Mouse (Mus musculus) hindbrain, postnatal 0 days (tissue): Measurements from ENCODE around the gene Fat3. TPM values are rescaled to one million over a fixed set of nuclear protein-coding genes. Genes with fewer than 3 reads are reported as not detected.

ENCODE experiments used
- ATAC-seq: fragments of 200-750 bp; cut with Nextera tagmentation; 2 replicates; pipeline ENCODE4 v1.8.0; 2017; ENCODE audit warnings: mild to moderate bottlenecking, moderate TSS enrichment, moderate library complexity
- DNase-seq: peaks from one replicate; pipeline ENCODE4 v3.0.0-alpha.2; 2015; ENCODE audit warnings: low spot score
- H3K27ac ChIP-seq: fragments of 300-500 bp; sonication (generic); 2 replicates; pipeline ENCODE4 v1.5.1; 2014; ENCODE audit warnings: mild to moderate bottlenecking
- H3K27me3 ChIP-seq: fragments of 300-500 bp; sonication (generic); 2 replicates; pipeline ENCODE4 v1.6.1; 2014; ENCODE audit warnings: low read length, mixed read lengths; ENCODE audit not compliant: insufficient read depth
- H3K36me3 ChIP-seq: fragments of 300-500 bp; sonication (generic); 2 replicates; pipeline ENCODE4 v1.6.1; 2014; ENCODE audit warnings: low read length, mixed read lengths; ENCODE audit not compliant: insufficient read depth
- H3K4me1 ChIP-seq: fragments of 300-500 bp; sonication (generic); 2 replicates; pipeline ENCODE4 v1.6.1; 2014; ENCODE audit warnings: antibody characterized with exemption, low read length, mixed read lengths; ENCODE audit not compliant: insufficient read depth
- H3K4me2 ChIP-seq: fragments of 300-500 bp; sonication (generic); 2 replicates; pipeline ENCODE4 v1.6.1; 2014; ENCODE audit warnings: low read depth, mild to moderate bottlenecking, low read length, moderate library complexity, mixed read lengths
- H3K4me3 ChIP-seq: fragments of 300-500 bp; sonication (generic); 2 replicates; pipeline ENCODE4 v1.5.1; 2014; ENCODE audit warnings: low read length
- H3K9ac ChIP-seq: fragments of 300-500 bp; sonication (generic); replicated peaks from 2 replicates; pipeline ENCODE4 v1.6.1; 2014; ENCODE audit warnings: mild to moderate bottlenecking, low read length, moderate library complexity, mixed read lengths
- H3K9me3 ChIP-seq: fragments of 300-500 bp; sonication (generic); 2 replicates; pipeline ENCODE4 v1.6.1; 2016; ENCODE audit warnings: low read length, mixed read lengths
- CTCF ChIP-seq: IDR thresholded peaks from 2 replicates; pipeline ENCODE4 v1.5.1; 2016; ENCODE audit warnings: antibody characterized with exemption, control low read depth, low read depth
- WGBS: fragments of 180-500 bp; shearing (Covaris S2); extraction: QIAGEN DNeasy Blood & Tissue Kit; methylation state at CpG from one replicate; pipeline ENCODE4 v1.1.7; 2014; 5-methylcytosine and 5-hydroxymethylcytosine counted together
- polyA plus RNA-seq: library from polyadenylated mRNA; unstranded; fragments of >200 nt; fragmentation: Nextera tagmentation; extraction: Ambion mirVana; gene quantifications from 2 replicates; pipeline ENCODE4 v1.2.1, GENCODE M21; 2015
- total RNA-seq: library from RNA; depleted of rRNA; stranded (reverse); fragments of >200 nt; gene quantifications from 2 replicates; pipeline ENCODE4 v1.2.3, GENCODE M21; 2014

The Fat3 gene
- total and polyA plus RNA-seq, 2 experiments from 2014 or later, result 4.7 to 36.4 TPM

DNA sequence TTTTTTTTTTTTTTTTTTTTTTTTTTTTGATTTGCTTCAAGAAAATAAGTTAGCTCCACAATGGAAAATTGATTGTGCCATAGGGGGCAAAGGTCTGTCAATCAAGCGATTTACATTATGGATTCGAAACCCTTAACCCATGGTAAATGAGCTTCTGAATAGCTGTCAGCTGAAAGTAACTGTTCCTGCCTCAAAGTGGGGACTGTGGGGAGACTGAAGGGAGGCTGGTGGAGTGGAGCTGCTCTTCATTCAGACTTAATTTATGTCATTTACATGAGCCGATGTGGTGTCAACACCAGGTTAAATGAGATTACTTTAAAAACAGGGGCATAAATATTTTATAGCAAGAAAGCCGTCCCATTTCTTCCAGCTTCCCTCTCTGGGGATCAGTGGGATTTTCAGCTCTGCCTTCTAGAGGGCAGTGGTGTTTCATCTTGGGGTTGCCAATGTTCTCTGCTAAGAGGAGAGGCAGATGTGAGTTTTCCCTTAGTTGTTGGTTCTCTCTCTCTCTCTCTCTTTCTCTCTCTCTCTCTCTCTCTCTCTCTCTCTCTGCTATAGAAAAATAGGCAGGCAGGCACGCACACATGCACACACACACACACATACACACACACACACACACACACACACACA lies 581.6 kb downstream of the Fat3 start:
- WGBS, result 47% methylated on average over 5 of the region's 5 CpGs
- TF ChIP-seq CTCF, result peak; percentile 64
- Histone ChIP-seq H3K4me3 (no peak overlapping the region), H3K4me1 (no peaks in the 10 kb centered on the region), H3K36me3 (no peaks in the 10 kb centered on the region), H3K27me3 (no peaks in the 10 kb centered on the region), H3K4me2 (no peak overlapping the region), H3K9me3 (no peaks in the 10 kb centered on the region), H3K9ac (no peak overlapping the region), H3K27ac (no peak overlapping the region)
- DNase-seq (peak; percentile 72), ATAC-seq (no peak)

GRCm38 (mm10) chr9:15916600-15916999 lies 584.5 kb downstream of the Fat3 start:
- no peak for TF ChIP-seq CTCF
- DNase-seq, result no peak
- no peaks in the 10 kb centered on the region for H3K27me3 ChIP-seq
- H3K4me3 ChIP-seq, result no peak overlapping the region
- no peak overlapping the region for H3K4me2 ChIP-seq
- H3K9me3 ChIP-seq, result no peaks in the 10 kb centered on the region
- H3K9ac ChIP-seq, result no peak overlapping the region
- no peak overlapping the region for H3K27ac ChIP-seq
- no peaks in the 10 kb centered on the region for H3K4me1 ChIP-seq
- no peak for ATAC-seq
- no peaks in the 10 kb centered on the region for H3K36me3 ChIP-seq

DNA sequence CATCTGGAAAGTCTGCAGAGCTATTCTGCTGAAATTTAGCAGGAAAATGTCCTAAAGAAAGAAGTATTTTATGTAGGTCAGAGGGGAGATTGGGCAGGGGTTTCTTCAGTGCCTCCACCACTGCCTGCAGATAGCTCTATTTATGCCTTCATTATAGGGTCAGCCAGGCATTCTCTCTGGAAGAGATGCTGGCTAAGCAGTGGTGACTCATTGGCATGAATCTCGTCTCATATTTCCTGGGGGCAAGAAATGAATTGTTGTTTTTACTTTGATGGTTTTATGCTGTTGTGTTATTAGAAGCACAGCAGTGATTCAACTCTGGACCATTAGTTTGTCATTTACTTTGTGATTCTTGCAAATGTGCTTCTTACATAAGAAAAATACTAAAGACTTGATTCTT lies 588.4 kb downstream of the Fat3 start:
- Histone ChIP-seq H3K36me3 (no peaks in the 10 kb centered on the region), H3K4me1 (no peaks in the 10 kb centered on the region), H3K27me3 (no peaks in the 10 kb centered on the region), H3K9ac (no peak overlapping the region), H3K27ac (no peak overlapping the region), H3K4me2 (no peak overlapping the region), H3K4me3 (no peak overlapping the region), H3K9me3 (no peaks in the 10 kb centered on the region)
- DNase-seq (no peak), ATAC-seq (no peak)
- TF ChIP-seq CTCF, result no peak
- WGBS, result 56% methylated on average over 1 of the region's 1 CpGs

DNA sequence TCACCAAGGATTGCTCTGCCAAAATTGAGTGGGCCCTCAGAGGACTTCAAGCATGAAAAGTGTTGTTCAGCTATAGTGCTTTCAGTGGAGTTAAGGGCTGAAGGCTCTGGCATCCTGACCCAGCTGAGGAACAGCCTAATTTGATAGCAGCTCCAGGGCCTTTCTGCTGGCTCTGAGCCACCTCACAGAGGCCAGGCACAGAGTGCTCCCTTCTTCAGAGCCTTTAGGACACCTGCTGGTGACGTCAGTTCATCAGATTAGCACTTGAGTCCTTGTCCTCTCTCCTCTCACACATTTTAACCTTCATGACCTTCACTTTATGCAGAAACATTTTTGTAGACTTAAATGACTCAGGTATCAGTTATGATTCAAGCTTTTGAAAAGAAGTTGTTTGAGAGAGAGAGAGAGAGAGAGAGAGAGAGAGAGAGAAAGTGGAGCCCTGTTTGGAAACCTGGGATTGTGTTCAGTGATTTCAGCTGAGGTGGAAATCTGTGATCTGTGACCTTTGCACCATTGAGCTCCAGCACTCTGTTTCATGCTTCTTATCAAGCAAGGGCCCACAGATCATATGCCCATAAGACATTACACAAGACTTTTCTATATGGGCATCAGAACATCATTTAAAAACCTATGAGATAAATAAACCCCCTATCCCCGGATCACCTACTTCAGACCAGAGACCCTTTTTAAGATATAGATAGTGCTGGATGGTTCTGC lies 591.5 kb downstream of the Fat3 start:
- no peaks in the 10 kb centered on the region for H3K9me3 ChIP-seq
- no peaks in the 10 kb centered on the region for H3K27me3 ChIP-seq
- ATAC-seq (no peak), DNase-seq (no peak)
- H3K36me3 ChIP-seq, result no peaks in the 10 kb centered on the region
- WGBS, result 81% methylated on average over 2 of the region's 2 CpGs
- no peak overlapping the region for H3K4me2 ChIP-seq
- H3K27ac ChIP-seq, result no peak overlapping the region
- H3K4me1 ChIP-seq, result no peaks in the 10 kb centered on the region
- no peak for TF ChIP-seq CTCF
- H3K9ac ChIP-seq, result no peak overlapping the region
- H3K4me3 ChIP-seq, result no peak overlapping the region

DNA sequence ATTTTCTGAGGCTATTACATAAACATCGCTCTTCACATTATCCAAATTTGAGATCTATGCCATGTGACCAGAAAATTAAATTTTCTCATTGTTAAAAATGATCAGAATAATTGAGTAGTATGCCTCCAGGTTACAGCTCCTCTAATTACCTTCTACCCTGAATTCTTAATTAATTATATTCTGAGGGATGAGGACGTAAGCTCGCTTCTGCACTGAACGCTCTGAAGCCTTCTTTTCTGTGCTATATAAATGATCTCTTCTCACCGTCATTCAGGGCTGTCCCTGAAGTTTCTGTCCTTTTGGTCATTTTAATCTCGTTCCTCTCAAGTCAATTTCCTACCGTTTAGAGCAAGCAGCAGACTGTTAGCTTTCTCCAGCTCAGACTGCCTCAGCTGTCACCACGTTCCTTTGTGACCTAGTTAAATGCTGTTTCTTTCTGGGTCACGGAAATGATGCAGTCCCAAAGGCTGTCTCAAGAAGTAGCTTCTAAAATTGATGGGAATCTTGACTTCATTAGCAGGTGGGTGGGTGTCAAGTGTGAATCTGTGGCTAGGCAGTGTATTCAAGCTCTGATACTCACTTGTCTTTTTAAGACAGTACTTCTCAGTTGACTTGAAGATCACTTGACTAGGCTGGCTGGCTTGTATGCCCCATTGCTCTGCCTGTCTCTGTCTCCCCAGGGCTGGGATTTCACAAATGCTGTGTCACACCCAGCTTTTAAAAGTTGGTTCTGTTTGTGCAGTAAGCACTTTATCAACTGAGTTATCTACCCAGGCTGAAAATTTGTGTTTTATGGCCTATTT lies 596.9 kb downstream of the Fat3 start:
- no peaks in the 10 kb centered on the region for H3K27me3 ChIP-seq
- no peak overlapping the region for H3K4me3 ChIP-seq
- TF ChIP-seq CTCF, result no peak
- H3K4me2 ChIP-seq, result no peak overlapping the region
- H3K27ac ChIP-seq, result no peak overlapping the region; the same call in 1 of the 2 replicates
- no peaks in the 10 kb centered on the region for H3K36me3 ChIP-seq
- ATAC-seq, result peak; percentile 75
- DNase-seq, result peak; percentile 21
- H3K4me1 ChIP-seq, result no peaks in the 10 kb centered on the region
- WGBS, result 43% methylated on average over 9 of the region's 9 CpGs
- no peak overlapping the region for H3K9ac ChIP-seq
- H3K9me3 ChIP-seq, result no peaks in the 10 kb centered on the region

- WGBS, result 54% methylated on average over 2 of the region's 2 CpGs
Observed at GRCm38 (mm10) chr9:15898112-15898511, 603.0 kb downstream of the Fat3 start.

More at GRCm38 (mm10) chr9:15898112-15898511, 603.0 kb downstream of the Fat3 start:
- Histone ChIP-seq H3K27ac (no peak overlapping the region), H3K4me3 (no peak overlapping the region), H3K27me3 (no peaks in the 10 kb centered on the region), H3K9ac (no peak overlapping the region), H3K36me3 (no peaks in the 10 kb centered on the region), H3K4me2 (no peak overlapping the region), H3K4me1 (no peaks in the 10 kb centered on the region), H3K9me3 (no peaks in the 10 kb centered on the region)
- DNase-seq, result no peak
- no peak for ATAC-seq
- no peak for TF ChIP-seq CTCF
